In genomic region chr14:20845577-20846088, GRCm38 (mm10) we compare ENCODE assay signal across 8 mouse cellular contexts. TPM values are rescaled to one million over a fixed set of nuclear protein-coding genes. Genes with fewer than 3 reads are reported as not detected.
A peak's percentile ranks its signal among the peaks of the same experiment; 100 is the strongest.
DNase-seq lines count a peak whose midpoint lies in the region; ATAC-seq lines count a peak whose summit lies in the region.

No protein-coding gene starts in this region.

- ATAC-seq in kidney, embryonic 15.5 days (replicated peaks; ENCODE audit: low FRiP score): no peak

- 0 out of 2 replicates have a peak, but pooled peaks cover 3% of the 10 kb centered on the region for H3K36me3 ChIP-seq in kidney, embryonic 15.5 days
- H3K36me3 ChIP-seq in megakaryocyte, embryonic 14.5 days (replicated peaks; ENCODE audit: low read length): peaks cover 3% of the 10 kb centered on the region
- H3K36me3 ChIP-seq in midbrain, embryonic 10.5 days: no peaks in the 10 kb centered on the region

- H3K9me3 ChIP-seq in kidney, embryonic 15.5 days (replicated peaks): no peaks in the 10 kb centered on the region
- H3K9me3 ChIP-seq in megakaryocyte, embryonic 14.5 days: no peaks in the 10 kb centered on the region
- H3K9me3 ChIP-seq in midbrain, embryonic 10.5 days (replicated peaks): no peaks in the 10 kb centered on the region

- no peaks in the 10 kb centered on the region for H3K27me3 ChIP-seq in kidney, embryonic 15.5 days
- peaks cover 16% of the 10 kb centered on the region for H3K27me3 ChIP-seq in megakaryocyte, embryonic 14.5 days (replicated peaks)
- H3K27me3 ChIP-seq in midbrain, embryonic 10.5 days (ENCODE audit: low read depth, poor library complexity, severe bottlenecking): no peaks in the 10 kb centered on the region

- H3K4me3 ChIP-seq in kidney, embryonic 15.5 days (replicated peaks): no peak overlapping the region
- peak overlapping the region; percentile 84 for H3K4me3 ChIP-seq in megakaryocyte, embryonic 14.5 days (replicated peaks)
- H3K4me3 ChIP-seq in midbrain, embryonic 10.5 days: no peak overlapping the region

- 62% methylated on average over 9 of the region's 9 CpGs for WGBS in kidney, embryonic 15.5 days
- 80% methylated on average over 9 of the region's 9 CpGs for WGBS in midbrain, embryonic 10.5 days

- peak overlapping the region; percentile 73 for H3K27ac ChIP-seq in kidney, embryonic 15.5 days
- H3K27ac ChIP-seq in midbrain, embryonic 10.5 days (replicated peaks): no peak overlapping the region

- no peak overlapping the region for H3K9ac ChIP-seq in kidney, embryonic 15.5 days

- no peak overlapping the region for H3K4me2 ChIP-seq in kidney, embryonic 15.5 days

- peak; percentile 5 for DNase-seq in embryo, embryonic 10 days (ENCODE audit: low spot score)
- no peak for DNase-seq in embryo, embryonic 11 days
- DNase-seq in adipocyte (ENCODE audit: low spot score): peak; percentile 18
- no peak for DNase-seq in c-Kit-positive CD71-positive TER-119-positive erythroid progenitor cells, embryonic 14.5 days (ENCODE audit: low spot score)
- DNase-seq in midbrain, embryonic 10.5 days (ENCODE audit: low spot score): no peak
- DNase-seq in adrenal gland, adult 18-20 months (ENCODE audit: low spot score in 2 of 2): no peak

- peaks cover 28% of the 10 kb centered on the region for H3K4me1 ChIP-seq in kidney, embryonic 15.5 days
- peaks cover 29% of the 10 kb centered on the region for H3K4me1 ChIP-seq in megakaryocyte, embryonic 14.5 days
- peaks cover 4% of the 10 kb centered on the region; the same call in 1 of the 2 replicates for H3K4me1 ChIP-seq in midbrain, embryonic 10.5 days

RNA-seq across cellular contexts. Expression of gene Plau, which starts 9.2 kb away (rescaled TPM):
- 10.7 and 12.4 TPM in 2 replicates for polyA plus RNA-seq in kidney, embryonic 15.5 days (2015; fragmentation: Nextera tagmentation; extraction: Ambion mirVana)
- 0.35 TPM in 1 of 2 replicates, not detected in the other for polyA plus RNA-seq in megakaryocyte, embryonic 14.5 days (2012; ENCODE audit: insufficient read depth, low replicate concordance)
- polyA plus RNA-seq in midbrain, embryonic 10.5 days (2016; fragmentation: Nextera tagmentation; extraction: Ambion mirVana): 0.49 and 0.70 TPM in 2 replicates
- 10 to 100 TPM; 20.9 to 29.8 TPM for total RNA-seq in adrenal gland, adult 18-20 months (2021)

RNA-seq across cellular contexts. Expression of gene Camk2g, which starts 51.7 kb away (rescaled TPM):
- 39.6 and 48.4 TPM in 2 replicates for polyA plus RNA-seq in kidney, embryonic 15.5 days (2015; fragmentation: Nextera tagmentation; extraction: Ambion mirVana)
- polyA plus RNA-seq in megakaryocyte, embryonic 14.5 days (2012; ENCODE audit: insufficient read depth, low replicate concordance): 11.9 and 12.1 TPM in 2 replicates
- 41.8 and 42.8 TPM in 2 replicates for polyA plus RNA-seq in midbrain, embryonic 10.5 days (2016; fragmentation: Nextera tagmentation; extraction: Ambion mirVana)
- total RNA-seq in adrenal gland, adult 18-20 months (2021): 10 to 100 TPM; 38.2 to 51.8 TPM

Comparison
In these comparisons a context has a peak if more than half of its experiments do, and no peak if none do; other contexts are left out.
1. DNase-seq: peak in embryo, embryonic 10 days (single experiment) and adipocyte (single experiment); none in embryo, embryonic 11 days (single experiment), c-Kit-positive CD71-positive TER-119-positive erythroid progenitor cells, embryonic 14.5 days (single experiment), midbrain, embryonic 10.5 days (single experiment) and adrenal gland, adult 18-20 months (0 of 2).